Mouse (Mus musculus) forebrain, embryonic 14.5 days (tissue): ENCODE data around the gene Gm20425. TPM values are rescaled to one million over a fixed set of nuclear protein-coding genes. Genes with fewer than 3 reads are reported as not detected.
A peak's percentile ranks its signal among the peaks of the same experiment; 100 is the strongest.

Experiments used
- ATAC-seq: fragments of 200-750 bp; cut with Nextera tagmentation; 2 replicates; pipeline ENCODE4 v1.8.0; 2017; ENCODE audit warnings: mild to moderate bottlenecking, moderate library complexity
- DNase-seq: peaks from one replicate; pipeline ENCODE4 v3.0.0-alpha.2; 2015; ENCODE audit warnings: low spot score
- H3K27ac ChIP-seq: fragments of 300-500 bp; sonication (generic); 2 replicates; pipeline ENCODE4 v1.5.1; 2014; ENCODE audit warnings: low read depth, mild to moderate bottlenecking, control low read depth, low read length, moderate library complexity
- H3K27me3 ChIP-seq: fragments of 300-500 bp; sonication (generic); replicated peaks from 2 replicates; pipeline ENCODE4 v1.6.1; 2014; ENCODE audit warnings: low read length, control low read depth, mixed read lengths; ENCODE audit not compliant: control insufficient read depth, insufficient read depth
- H3K36me3 ChIP-seq: fragments of 300-500 bp; sonication (generic); 2 replicates; pipeline ENCODE4 v1.6.1; 2014; ENCODE audit warnings: low read length, control low read depth; ENCODE audit not compliant: control insufficient read depth, insufficient read depth
- H3K4me1 ChIP-seq: fragments of 300-500 bp; sonication (generic); 2 replicates; pipeline ENCODE4 v1.6.1; 2014; ENCODE audit warnings: antibody characterized with exemption, low read length, control low read depth; ENCODE audit not compliant: control insufficient read depth, insufficient read depth
- H3K4me2 ChIP-seq: fragments of 300-500 bp; sonication (generic); 2 replicates; pipeline ENCODE4 v1.6.1; 2014; ENCODE audit warnings: mild to moderate bottlenecking, control low read depth, low read length
- H3K4me3 ChIP-seq: fragments of 300-500 bp; sonication (generic); 2 replicates; pipeline ENCODE4 v1.5.1; 2014; ENCODE audit warnings: low read depth, low read length, control low read depth
- H3K9ac ChIP-seq: fragments of 300-500 bp; sonication (generic); 2 replicates; pipeline ENCODE4 v1.6.1; 2014; ENCODE audit warnings: mild to moderate bottlenecking, low read length, control low read depth, moderate library complexity
- H3K9me3 ChIP-seq: fragments of 300-500 bp; sonication (generic); replicated peaks from 2 replicates; pipeline ENCODE4 v1.6.1; 2016; ENCODE audit warnings: low read length, control low read depth, mixed read lengths; ENCODE audit not compliant: control insufficient read depth
- WGBS: fragments of 180-500 bp; shearing (Covaris S2); extraction: QIAGEN DNeasy Blood & Tissue Kit; methylation state at CpG from one replicate; pipeline ENCODE4 v1.1.7; 2014; 5-methylcytosine and 5-hydroxymethylcytosine counted together
- polyA plus RNA-seq: library from polyadenylated mRNA; unstranded; fragments of >200 nt; fragmentation: Nextera tagmentation; extraction: Ambion mirVana; gene quantifications from 2 replicates; pipeline ENCODE4 v1.2.1, GENCODE M21; 2014

The Gm20425 gene
- polyA plus RNA-seq, 1 experiment from 2014 or later = 2.7 TPM

- Histone ChIP-seq H3K27ac (no peak overlapping the region), H3K4me3 (no peak overlapping the region), H3K27me3 (no peaks in the 10 kb centered on the region), H3K9me3 (no peaks in the 10 kb centered on the region), H3K9ac (no peak overlapping the region), H3K4me2 (no peak overlapping the region), H3K36me3 (no peaks in the 10 kb centered on the region), H3K4me1 (no peaks in the 10 kb centered on the region)
- DNase-seq (peak; percentile 14), ATAC-seq (no peak)
- 38% methylated on average over 6 of the region's 6 CpGs for WGBS
These were observed 21.2 kb downstream of the Gm20425 start for GRCm38 (mm10) chr9:103208802-103209423.

GRCm38 (mm10) chr9:103207846-103208245, 22.3 kb downstream of the Gm20425 start:
- DNase-seq (peak; percentile 82), ATAC-seq (peak; percentile 91)
- Histone ChIP-seq H3K27me3 (no peaks in the 10 kb centered on the region), H3K4me3 (peak overlapping the region; percentile 10; the same call in 1 of the 2 replicates), H3K27ac (no peak overlapping the region), H3K9me3 (no peaks in the 10 kb centered on the region), H3K9ac (no peak overlapping the region), H3K4me2 (peak overlapping the region; percentile 45), H3K36me3 (no peaks in the 10 kb centered on the region), H3K4me1 (no peaks in the 10 kb centered on the region)
- WGBS = 10% methylated on average over 16 of the region's 16 CpGs

- 93% methylated on average over 5 of the region's 5 CpGs for WGBS
- no peak for ATAC-seq
These were observed 24.3 kb downstream of the Gm20425 start for GRCm38 (mm10) chr9:103205786-103206185.

GRCm38 (mm10) chr9:103201561-103202260, 28.4 kb downstream of the Gm20425 start, which contains the start of gene Srprb:
TSS of gene Srprb (minus strand) at chr9:103202137.
- WGBS = 1% methylated on average over 45 of the region's 45 CpGs
- H3K27me3 ChIP-seq = no peaks in the 10 kb centered on the region
- H3K27ac ChIP-seq = peak within 1 kb of the TSS; percentile 71; the same call in 1 of the 2 replicates
- H3K4me1 ChIP-seq = peaks cover 3% of the 10 kb centered on the region; the same call in 1 of the 2 replicates
- peaks cover 20% of the 10 kb centered on the region for H3K36me3 ChIP-seq
- ATAC-seq (peak; percentile 99), DNase-seq (peak; percentile 97)
- peak within 1 kb of the TSS; percentile 85 for H3K9ac ChIP-seq
- peak within 1 kb of the TSS; percentile 74 for H3K4me2 ChIP-seq
- no peaks in the 10 kb centered on the region for H3K9me3 ChIP-seq
- peak within 1 kb of the TSS; percentile 85 for H3K4me3 ChIP-seq

More at GRCm38 (mm10) chr9:103205786-103206185, 24.3 kb downstream of the Gm20425 start:
- Histone ChIP-seq H3K4me3 (no peak overlapping the region), H3K27ac (no peak overlapping the region), H3K9me3 (no peaks in the 10 kb centered on the region), H3K4me2 (no peak overlapping the region), H3K27me3 (no peaks in the 10 kb centered on the region), H3K4me1 (peaks cover 3% of the 10 kb centered on the region; the same call in 1 of the 2 replicates), H3K9ac (no peak overlapping the region), H3K36me3 (no peaks in the 10 kb centered on the region)
- DNase-seq = no peak

GRCm38 (mm10) chr9:103188416-103188815, 41.7 kb downstream of the Gm20425 start:
- H3K9me3 ChIP-seq = no peaks in the 10 kb centered on the region
- H3K36me3 ChIP-seq = peaks cover 56% of the 10 kb centered on the region
- no peaks in the 10 kb centered on the region for H3K27me3 ChIP-seq
- 93% methylated on average over 4 of the region's 4 CpGs for WGBS
- no peak for DNase-seq
- no peak for ATAC-seq
- H3K9ac ChIP-seq = no peak overlapping the region
- no peak overlapping the region for H3K27ac ChIP-seq
- H3K4me1 ChIP-seq = no peaks in the 10 kb centered on the region
- H3K4me3 ChIP-seq = no peak overlapping the region
- no peak overlapping the region for H3K4me2 ChIP-seq

- no peak for DNase-seq
- Histone ChIP-seq H3K4me2 (no peak overlapping the region), H3K27ac (no peak overlapping the region), H3K36me3 (peaks cover 55% of the 10 kb centered on the region), H3K27me3 (no peaks in the 10 kb centered on the region), H3K9ac (no peak overlapping the region), H3K4me3 (no peak overlapping the region), H3K9me3 (no peaks in the 10 kb centered on the region), H3K4me1 (no peaks in the 10 kb centered on the region)
- WGBS = 71% methylated on average over 9 of the region's 9 CpGs
- ATAC-seq = no peak
These were observed 43.4 kb downstream of the Gm20425 start for GRCm38 (mm10) chr9:103186747-103187146.

GRCm38 (mm10) chr9:103185946-103186345, 44.2 kb downstream of the Gm20425 start:
- WGBS = 90% methylated on average over 8 of the region's 8 CpGs
- Histone ChIP-seq H3K9me3 (no peaks in the 10 kb centered on the region), H3K27me3 (no peaks in the 10 kb centered on the region), H3K4me2 (no peak overlapping the region), H3K27ac (no peak overlapping the region), H3K9ac (no peak overlapping the region), H3K36me3 (peaks cover 49% of the 10 kb centered on the region), H3K4me1 (no peaks in the 10 kb centered on the region), H3K4me3 (no peak overlapping the region)
- no peak for DNase-seq
- ATAC-seq = no peak

- Histone ChIP-seq H3K9ac (no peak overlapping the region), H3K9me3 (no peaks in the 10 kb centered on the region), H3K4me2 (no peak overlapping the region), H3K27me3 (no peaks in the 10 kb centered on the region), H3K27ac (no peak overlapping the region), H3K36me3 (peaks cover 38% of the 10 kb centered on the region), H3K4me3 (no peak overlapping the region), H3K4me1 (peaks cover 11% of the 10 kb centered on the region)
- ATAC-seq (no peak), DNase-seq (no peak)
- WGBS = 71% methylated on average over 4 of the region's 4 CpGs
These were observed 45.3 kb downstream of the Gm20425 start for GRCm38 (mm10) chr9:103184855-103185254.

GRCm38 (mm10) chr9:103181886-103182285, 48.2 kb downstream of the Gm20425 start:
- 88% methylated on average over 8 of the region's 8 CpGs for WGBS
- H3K36me3 ChIP-seq = peaks cover 26% of the 10 kb centered on the region
- no peak for ATAC-seq

More at GRCm38 (mm10) chr9:103181886-103182285, 48.2 kb downstream of the Gm20425 start:
- Histone ChIP-seq H3K27ac (no peak overlapping the region), H3K27me3 (no peaks in the 10 kb centered on the region), H3K9me3 (no peaks in the 10 kb centered on the region), H3K4me3 (no peak overlapping the region), H3K9ac (no peak overlapping the region), H3K4me2 (no peak overlapping the region), H3K4me1 (peaks cover 11% of the 10 kb centered on the region)
- no peak for DNase-seq
